Mouse (Mus musculus) spleen, adult 2 months (tissue): ENCODE data around the gene Garnl3.

Experiments used
- CTCF ChIP-seq: fragments of 200-500 bp; IDR thresholded peaks from 2 replicates; pipeline ENCODE4 v1.5.1; 2011; ENCODE audit warnings: mild to moderate bottlenecking, inconsistent platforms; ENCODE audit not compliant: insufficient read depth, insufficient read length, insufficient replicate concordance; ENCODE audit errors: extremely low read depth
- POLR2A ChIP-seq: fragments of 200-500 bp; IDR thresholded peaks from 2 replicates; pipeline ENCODE4 v1.6.1; 2011; ENCODE audit warnings: low read depth, low read length, inconsistent platforms

DNA sequence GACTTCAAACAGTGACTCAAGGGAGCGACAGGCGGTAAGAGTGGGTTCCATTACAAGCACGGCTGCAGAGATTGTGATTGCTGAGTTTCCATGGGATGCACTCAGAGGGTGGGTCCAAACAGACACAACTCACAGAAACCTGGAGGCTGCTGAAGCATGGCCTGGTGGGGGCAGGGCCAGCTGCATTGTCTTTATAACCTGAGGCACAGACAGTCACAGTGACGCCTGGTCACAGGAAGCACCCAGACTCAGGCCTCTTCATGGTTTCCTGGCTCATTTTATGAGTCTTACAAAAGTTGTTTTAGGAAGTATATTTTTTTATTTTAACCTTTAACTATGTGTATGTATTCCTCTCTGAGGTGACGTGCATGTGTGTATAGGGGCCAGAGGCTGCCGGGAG is 38.0 kb upstream of the Garnl3 start:
- TF ChIP-seq CTCF = no peak
- TF ChIP-seq POLR2A = no peak
